Mouse (Mus musculus): ENCODE measurements around the gene Oas3.

Oas3 gene

GRCm38 (mm10) chr5:120754215-120754614 lies 23.2 kb downstream of the Oas3 start:
- no peak for DNase-seq (ENCODE audit: low read depth in 2 of 2, low spot score in 2 of 2)

GRCm38 (mm10) chr5:120752786-120753185 lies 24.7 kb downstream of the Oas3 start:
- DNase-seq (ENCODE audit: low read depth in 2 of 2, low spot score in 2 of 2): no peak

GRCm38 (mm10) chr5:120751206-120751605 lies 26.3 kb downstream of the Oas3 start:
- no peak for DNase-seq (ENCODE audit: low read depth in 2 of 2, low spot score in 2 of 2)

DNA sequence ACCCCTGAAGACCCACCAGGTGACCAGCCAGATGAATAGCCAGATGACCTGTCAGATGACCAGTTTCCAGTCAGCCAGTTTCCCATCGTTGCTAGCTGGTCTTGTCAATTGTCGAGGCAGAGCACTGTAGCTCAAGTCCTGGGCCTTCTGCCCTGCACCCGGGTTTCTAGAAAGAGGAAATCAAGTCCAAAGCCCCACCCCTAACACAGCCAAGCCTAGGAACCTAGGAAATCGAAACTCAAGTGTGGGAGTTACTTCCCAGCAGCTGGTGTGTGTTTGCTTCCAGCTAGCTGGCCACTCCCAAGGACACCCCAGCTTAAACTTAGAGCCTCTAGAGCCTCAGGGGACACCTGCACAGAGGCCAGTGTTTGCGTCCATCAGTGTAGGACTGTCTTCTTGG lies 27.8 kb downstream of the Oas3 start, which contains the start of gene Oas2:
Oas2 (minus strand) TSS at position 166 of the 400 bp plus-strand sequence.
- DNase-seq (ENCODE audit: low read depth in 2 of 2, low spot score in 2 of 2): no peak

DNA sequence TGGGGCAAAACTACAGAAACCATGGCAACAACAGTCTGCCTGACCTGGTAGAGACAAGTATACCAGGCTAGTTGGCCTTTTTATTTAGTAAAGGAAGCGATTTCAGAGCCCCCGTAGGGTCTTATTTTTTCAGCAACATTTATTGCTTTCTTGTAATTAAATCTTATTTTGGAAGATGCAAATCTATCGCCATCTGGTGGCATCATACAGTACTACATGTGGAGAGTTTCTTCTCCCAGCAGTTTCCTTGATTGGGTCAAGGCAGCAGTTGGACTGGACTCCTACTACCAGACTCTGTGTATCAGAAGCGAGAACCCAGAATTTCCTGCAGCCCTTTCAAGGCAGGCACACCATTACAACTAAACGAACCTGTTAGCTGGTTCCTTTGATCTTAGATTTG lies 31.0 kb downstream of the Oas3 start:
- DNase-seq (ENCODE audit: low read depth in 2 of 2, low spot score in 2 of 2): peak; percentile 48 to 66

DNA sequence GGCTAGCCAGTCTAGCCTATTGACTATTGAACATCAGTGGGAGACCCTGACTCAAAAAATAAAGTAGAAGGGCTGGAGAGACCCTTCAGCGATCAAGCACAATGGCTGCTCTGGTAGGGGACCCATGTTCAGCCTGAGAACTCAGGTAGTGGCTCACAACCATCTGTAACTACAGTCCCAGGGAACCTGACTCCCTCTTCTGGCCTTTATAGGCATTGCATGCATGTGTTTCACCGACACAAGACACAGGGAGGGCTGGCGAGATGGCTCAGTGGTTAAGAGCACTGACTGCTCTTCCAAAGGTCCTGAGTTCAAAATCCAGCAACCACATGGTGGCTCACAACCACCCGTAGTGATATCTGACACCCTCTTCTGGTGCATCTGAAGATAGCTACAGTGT lies 35.3 kb downstream of the Oas3 start:
- DNase-seq (ENCODE audit: low read depth in 2 of 2, low spot score in 2 of 2): peak; percentile 64 to 78

- no peak for DNase-seq (ENCODE audit: low read depth in 2 of 2, low spot score in 2 of 2)
These were observed 43.0 kb downstream of the Oas3 start for GRCm38 (mm10) chr5:120734380-120734990.

DNA sequence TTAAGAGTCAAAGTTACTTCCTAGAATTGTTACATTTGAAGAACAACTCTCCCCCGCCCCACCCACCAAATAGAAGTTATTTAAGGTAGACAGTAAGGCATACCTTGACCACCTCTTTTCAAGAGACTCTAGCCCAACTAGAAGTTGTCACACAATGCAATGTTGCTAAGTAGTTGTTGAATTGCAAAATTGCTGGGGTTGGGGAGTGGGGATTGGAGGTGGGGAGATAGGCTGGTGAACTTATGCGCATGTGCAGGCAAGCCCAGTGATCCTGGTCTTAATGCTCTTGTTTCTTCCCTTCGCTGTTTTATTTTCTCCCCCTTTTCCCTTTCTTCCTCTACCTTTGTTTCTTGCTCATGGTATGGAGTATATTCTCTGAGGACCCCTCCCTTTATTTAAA lies 43.8 kb downstream of the Oas3 start:
- no peak for DNase-seq (ENCODE audit: low read depth in 2 of 2, low spot score in 2 of 2)

DNA sequence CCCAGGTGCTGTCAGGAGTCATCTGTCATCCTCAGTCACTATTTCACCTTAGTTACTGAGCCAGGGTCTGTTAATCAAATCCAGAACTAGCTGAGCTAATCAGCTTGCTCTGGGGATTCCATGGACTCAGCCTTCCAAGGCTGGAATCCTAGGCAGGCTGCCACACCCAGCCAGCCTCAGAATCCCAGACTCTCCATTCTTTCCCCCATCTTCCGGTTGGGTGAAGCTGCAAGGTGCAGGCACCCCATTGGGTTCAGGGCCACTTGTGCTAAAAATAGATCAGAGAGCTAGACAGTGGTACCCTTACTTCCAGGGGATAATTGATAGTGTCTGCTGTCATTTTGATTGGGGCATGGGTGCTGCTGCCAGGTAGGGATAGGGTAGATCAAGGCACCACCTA lies 44.7 kb downstream of the Oas3 start:
- no peak for DNase-seq (ENCODE audit: low read depth in 2 of 2, low spot score in 2 of 2)

GRCm38 (mm10) chr5:120729319-120729718 lies 48.1 kb downstream of the Oas3 start:
- DNase-seq (ENCODE audit: low read depth in 2 of 2, low spot score in 2 of 2): no peak

GRCm38 (mm10) chr5:120725811-120726455 lies 51.5 kb downstream of the Oas3 start:
- no peak for DNase-seq (ENCODE audit: low read depth in 2 of 2, low spot score in 2 of 2)

DNA sequence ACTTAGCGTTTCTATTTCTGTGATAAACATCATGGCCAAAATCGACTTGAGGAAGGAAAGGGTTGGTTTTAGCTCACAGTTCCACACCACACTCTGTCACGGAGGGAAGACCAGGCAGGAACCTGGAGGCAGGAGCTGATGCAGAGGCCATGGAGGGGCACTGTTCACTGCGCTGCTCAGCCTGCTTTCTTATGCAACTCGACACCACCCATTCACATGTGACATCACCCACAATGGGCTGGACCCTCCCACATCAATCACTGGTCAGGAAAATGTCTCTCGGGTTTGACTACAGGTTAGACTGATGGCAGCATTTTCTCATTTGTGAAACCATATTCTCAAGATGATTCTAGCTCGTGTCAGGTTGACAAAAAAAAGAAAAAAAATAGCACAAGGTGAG lies 56.5 kb downstream of the Oas3 start:
- no peak for DNase-seq (ENCODE audit: low read depth in 2 of 2, low spot score in 2 of 2)

GRCm38 (mm10) chr5:120718600-120719378 lies 58.7 kb downstream of the Oas3 start:
- no peak for DNase-seq (ENCODE audit: low read depth in 2 of 2, low spot score in 2 of 2)

DNA sequence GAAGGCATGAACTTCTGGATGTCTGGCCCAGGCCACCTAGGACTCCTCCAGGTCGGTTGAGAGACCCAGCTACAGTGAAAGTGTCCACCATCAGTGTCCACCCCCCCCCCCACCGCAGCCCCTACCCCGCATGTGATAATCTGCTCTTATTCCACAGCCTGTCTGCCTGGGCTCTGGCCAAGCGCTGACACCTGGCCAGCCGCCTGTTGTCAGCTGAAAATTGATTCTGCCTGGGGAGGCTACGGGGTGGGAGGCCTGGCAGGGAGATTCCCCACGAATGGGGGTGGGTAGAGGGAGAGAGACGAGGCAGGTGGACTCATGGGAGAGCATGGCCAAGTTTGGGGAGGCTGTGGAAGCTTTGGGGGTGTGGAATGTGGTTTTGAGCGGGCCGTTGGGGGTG lies 60.3 kb downstream of the Oas3 start:
- no peak for DNase-seq (ENCODE audit: low read depth in 2 of 2, low spot score in 2 of 2)

GRCm38 (mm10) chr5:120714314-120714713 lies 63.1 kb downstream of the Oas3 start:
- peak; percentile 87 to 88 for DNase-seq (ENCODE audit: low read depth in 2 of 2, low spot score in 2 of 2)

DNA sequence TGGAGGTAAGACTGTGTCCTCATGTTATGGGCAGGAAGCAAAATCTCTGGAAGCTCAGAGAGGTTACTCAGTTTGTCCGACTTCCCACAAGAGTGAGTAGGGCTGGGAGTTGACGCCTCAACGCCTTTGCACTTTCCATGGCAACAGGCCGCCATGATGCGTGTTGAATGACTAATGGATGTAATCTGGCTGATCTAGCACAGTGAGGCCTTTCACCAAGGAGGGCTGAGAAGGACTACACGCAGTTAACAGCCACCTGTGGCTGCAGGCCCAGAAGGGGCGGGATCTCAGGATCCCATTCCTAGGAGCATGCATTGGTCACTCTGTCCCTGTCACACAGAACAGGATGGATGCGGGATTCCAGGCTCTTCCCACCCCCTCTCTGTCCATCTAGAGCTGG lies 64.7 kb downstream of the Oas3 start:
- DNase-seq (ENCODE audit: low read depth in 2 of 2, low spot score in 2 of 2): no peak

- no peak for DNase-seq (ENCODE audit: low read depth in 2 of 2, low spot score in 2 of 2)
These were observed 65.6 kb downstream of the Oas3 start, which contains the start of gene Dtx1 for GRCm38 (mm10) chr5:120711827-120712226. Gene Dtx1, minus strand, starts transcription at chr5:120711927.

DNA sequence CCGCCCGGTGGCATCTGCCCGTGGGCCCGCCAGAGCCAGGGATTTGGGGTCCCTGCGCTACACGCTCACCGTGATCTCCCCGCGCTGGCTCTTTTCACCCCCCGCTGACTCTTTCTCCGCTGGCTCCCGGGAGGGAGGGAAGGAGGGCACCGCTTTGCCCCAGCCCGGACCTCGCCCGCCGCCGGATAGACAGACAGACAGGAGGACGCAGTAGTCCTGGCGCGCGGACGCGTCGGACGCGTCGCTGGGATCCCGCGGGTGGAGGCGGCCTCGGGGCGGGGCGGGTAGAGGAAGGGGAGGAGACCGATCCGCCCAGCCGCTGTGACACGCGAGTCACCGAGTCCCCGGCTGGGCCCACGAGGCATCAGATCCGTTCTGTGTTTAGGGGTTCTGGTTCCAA lies 66.0 kb downstream of the Oas3 start:
- DNase-seq (ENCODE audit: low read depth in 2 of 2, low spot score in 2 of 2): peak; percentile 73 to 81

DNA sequence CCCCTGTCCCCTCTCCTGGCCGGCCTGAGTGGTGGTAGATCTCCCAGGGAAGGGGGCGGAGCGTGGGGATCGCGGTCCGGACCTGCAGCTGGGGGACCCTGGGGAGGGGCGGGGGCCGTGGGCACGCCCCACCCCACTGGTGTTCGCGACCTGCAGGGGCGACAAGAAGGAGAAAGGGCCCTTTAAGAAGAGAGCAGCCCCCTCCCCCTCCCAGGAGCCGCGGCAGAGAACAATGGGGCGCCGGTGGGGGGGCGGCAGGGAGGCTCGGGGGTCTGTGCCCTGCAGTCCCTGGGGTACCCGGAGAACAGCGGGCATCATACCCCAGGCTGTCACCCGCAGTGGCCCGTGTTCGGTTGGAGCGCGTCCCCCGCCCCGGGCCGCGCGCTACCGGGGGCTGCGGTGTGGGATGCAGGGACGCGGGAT lies 66.6 kb downstream of the Oas3 start:
- DNase-seq (ENCODE audit: low read depth in 2 of 2, low spot score in 2 of 2): no peak

DNA sequence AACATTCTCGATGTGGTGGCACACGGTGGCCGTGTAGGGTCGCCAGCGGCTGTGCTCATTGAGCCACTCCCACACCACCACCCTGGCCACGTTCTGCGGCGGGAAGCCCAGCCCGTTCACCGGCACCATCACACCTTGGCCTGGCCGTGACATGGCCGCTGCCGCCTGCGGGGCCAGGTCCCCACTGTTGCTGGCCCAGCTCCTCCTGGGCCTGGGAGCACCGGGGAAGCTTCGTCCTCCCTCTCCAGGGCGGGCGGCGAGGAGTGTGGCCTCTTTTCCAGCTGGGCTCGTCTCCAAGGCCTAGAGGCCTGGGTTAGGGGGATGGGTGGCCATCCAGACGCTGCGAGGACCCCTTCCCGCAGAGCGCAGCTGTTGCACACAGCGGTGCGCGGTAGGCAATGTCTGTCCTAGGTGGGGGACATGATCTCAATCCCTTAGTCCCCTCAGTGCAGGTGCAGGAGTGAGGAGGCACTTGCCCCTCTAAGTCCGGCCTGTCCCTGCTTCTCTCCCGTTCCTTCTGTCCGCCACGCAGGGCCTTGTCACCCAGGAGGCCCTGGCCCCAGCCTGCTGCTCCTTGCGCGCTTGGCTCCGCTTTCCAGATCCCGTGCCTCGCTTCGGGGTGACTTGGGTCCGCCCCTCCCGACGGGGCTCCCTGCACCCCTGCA lies 67.2 kb downstream of the Oas3 start:
- DNase-seq (ENCODE audit: low read depth in 2 of 2, low spot score in 2 of 2): no peak

- no peak for DNase-seq (ENCODE audit: low read depth in 2 of 2, low spot score in 2 of 2)
These were observed 70.5 kb downstream of the Oas3 start for GRCm38 (mm10) chr5:120706976-120707375.

DNA sequence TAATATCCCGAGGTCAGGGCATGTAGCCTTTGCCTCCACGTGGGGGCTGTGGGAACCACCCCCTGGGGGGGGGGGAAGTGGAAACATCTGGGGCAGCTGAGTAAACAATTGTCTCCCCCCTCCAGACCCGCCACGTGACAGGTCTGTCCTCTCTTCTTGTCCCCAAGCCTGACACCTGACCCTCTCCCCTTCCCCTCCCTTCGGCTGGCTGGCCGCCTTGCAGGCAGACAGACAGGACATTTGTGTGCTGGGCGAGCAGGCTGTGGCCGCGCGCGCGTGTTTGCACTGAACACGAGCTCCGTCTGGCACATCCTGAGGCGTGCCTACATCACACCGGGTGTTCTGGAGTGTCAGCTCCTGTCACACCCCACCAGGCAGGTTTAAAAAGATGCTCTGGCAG lies 70.9 kb downstream of the Oas3 start:
- no peak for DNase-seq (ENCODE audit: low read depth in 2 of 2, low spot score in 2 of 2)
